Mouse (Mus musculus): ENCODE measurements around the gene Man2a1.

Man2a1 gene

DNA sequence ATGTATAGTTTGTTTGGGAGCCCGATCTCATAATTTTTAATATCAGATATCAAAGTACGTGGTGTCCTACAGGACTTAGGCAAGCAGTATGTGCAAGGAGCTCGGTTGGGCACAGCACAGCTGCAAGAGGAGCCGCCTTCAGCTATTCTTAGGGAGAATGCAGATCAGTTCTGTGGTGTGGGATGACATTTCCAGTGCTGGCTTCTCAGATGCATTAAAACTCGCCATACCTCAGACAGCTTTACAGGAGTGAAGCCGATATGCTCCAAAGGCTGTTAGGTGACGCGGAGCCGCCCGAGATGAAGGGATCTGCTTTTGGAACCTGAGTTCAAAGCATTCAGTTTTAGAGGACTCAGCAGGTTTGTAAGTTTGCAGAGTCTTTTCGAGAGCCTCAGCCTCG lies 30.0 kb downstream of the Man2a1 start:
- DNase-seq (ENCODE audit: low spot score): no peak

DNA sequence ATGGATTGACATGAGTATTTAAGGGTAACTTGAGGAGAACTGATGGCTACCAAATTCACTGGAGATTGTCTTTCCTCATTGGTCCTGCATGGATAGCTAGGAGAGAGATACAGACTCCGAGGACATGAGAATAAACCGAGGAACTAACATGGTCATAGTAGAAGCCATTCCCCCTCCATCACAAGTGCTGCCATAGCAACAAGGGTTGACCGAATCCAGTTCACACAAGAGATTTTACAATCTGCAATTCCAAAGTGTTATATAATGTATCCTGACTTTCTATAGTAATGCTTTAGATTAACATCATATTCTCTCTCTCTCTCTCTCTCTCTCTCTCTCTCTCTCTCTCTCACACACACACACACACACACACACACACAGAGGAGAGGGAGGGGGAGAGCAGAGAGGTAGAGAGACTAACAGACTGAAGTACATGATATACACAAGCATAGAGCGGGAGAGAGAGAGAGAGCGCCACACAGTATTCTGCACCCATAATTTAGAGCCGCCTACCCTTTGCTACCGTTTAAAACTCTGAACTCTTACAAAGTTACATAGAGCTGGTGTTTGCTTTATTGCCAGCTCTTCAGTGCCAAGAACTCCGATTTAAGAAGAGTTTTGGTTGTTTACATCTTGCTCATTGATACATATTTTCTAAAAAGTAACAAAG lies 37.5 kb downstream of the Man2a1 start:
- DNase-seq (ENCODE audit: low spot score): no peak

DNA sequence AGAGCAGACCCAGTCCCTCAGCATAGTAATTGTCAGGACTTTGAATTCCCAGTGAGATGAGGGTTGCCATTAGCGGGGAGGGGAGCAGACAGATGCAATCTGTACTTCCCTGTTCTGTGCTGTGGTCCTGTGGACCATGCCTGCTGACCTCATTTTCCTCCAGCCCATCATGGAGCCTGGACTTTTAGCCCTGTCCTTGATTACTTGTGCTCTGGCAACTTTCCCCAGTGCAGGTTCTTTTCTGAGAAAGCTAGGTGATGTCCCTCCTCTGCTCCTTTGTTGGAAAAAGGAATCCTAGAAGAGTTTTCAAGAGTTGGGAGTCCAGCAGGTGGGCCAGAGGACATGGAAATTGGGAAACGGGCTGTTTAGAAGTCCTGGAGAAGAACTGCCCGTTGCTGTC lies 40.8 kb downstream of the Man2a1 start:
- no peak for DNase-seq (ENCODE audit: low spot score)

GRCm38 (mm10) chr17:64643644-64644043 lies 43.1 kb downstream of the Man2a1 start:
- no peak for DNase-seq (ENCODE audit: low spot score)

DNA sequence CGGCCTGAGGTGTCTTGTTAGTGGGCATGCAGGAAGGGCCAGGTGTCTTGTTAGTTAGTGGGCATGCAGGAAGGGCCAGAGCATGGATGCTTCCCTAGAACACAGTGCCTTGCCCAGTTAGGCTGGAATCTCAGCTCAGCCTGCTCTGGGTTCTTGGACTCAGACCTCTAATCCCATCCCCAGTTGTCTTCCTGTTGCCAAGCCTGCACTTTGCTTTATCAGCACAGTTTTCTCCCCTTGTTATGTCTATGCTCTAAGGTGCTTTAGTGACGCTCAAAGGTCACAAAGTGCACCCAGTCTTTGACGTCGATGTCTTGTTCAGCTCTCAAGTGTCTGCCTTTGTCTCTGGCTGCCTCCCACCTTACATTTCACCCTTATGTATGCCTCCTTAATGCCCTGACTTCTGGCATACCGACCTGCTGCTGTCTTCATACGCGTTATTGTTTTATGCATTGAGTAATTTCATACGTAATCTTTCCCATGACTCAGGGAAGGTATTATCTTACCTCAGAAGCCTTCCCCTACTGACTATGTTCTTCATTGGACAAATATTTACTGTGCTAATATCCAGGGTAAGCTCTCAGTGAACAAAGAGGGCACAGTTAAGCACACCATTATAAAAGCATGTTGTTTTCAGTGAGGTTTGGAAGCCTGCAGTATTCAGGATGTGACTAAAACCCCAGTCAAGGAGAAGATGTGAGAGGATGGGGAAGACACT lies 44.5 kb downstream of the Man2a1 start:
- DNase-seq (ENCODE audit: low spot score): no peak

DNA sequence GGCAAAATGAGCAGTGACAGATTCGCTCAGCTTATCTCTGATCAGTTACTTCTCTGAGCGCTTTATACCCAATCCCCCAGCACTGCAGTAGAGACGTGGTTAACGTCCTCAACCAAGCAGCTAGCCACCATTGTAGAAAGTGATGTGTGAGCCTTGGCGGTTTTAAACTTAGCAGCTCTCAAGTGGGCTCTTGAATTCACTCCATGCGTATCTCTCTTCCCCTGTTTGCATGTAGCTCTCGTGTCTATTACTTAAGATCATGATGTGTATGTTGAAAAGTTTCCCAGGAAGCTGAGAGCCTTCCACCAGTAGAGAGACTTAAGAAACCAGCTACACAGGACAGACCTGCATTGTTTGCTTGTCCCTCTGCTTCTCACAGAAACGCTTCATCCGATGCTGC lies 46.9 kb downstream of the Man2a1 start:
- DNase-seq (ENCODE audit: low spot score): no peak

DNA sequence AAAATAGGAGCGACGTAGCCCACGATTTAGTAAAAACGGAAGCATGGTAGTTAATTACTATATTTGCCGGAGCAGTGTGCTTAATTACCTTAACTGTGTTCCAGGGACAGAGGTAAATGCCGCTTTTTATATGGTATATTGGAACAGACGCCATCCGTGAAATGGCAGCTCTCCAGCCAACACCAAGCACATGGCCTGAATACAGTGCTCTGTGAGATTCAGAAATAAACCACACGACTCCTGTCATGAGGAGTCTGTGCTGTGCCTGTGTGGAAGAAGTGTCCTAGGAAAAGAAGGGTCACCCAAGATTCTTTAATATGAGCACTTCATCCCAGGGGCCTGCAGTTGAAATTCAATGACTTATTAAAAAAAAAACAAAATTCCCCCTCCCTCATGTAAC lies 50.2 kb downstream of the Man2a1 start:
- DNase-seq (ENCODE audit: low spot score): no peak

DNA sequence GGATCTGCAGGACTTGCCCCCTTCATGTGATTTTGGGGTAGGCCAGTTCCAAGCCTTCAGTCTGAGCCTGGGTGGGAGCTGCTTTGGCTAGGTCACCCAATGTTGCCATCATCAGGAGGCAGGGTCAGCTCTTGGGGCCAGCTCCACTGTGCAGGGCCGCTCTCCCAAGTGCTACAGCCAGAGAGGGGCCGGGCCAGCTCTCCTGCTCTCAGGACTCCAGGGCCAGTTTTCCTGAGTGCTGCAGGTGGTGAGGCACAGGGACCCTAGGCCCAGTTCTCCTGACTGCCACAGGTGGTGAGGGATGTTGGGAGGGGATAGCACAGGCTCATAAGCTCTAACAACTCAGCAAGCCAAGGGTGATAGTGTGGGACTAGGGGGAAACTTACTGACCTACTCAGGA lies 53.1 kb downstream of the Man2a1 start:
- no peak for DNase-seq (ENCODE audit: low spot score)

GRCm38 (mm10) chr17:64659682-64660081 lies 59.1 kb downstream of the Man2a1 start:
- no peak for DNase-seq (ENCODE audit: low spot score)

GRCm38 (mm10) chr17:64666518-64666917 lies 66.0 kb downstream of the Man2a1 start:
- no peak for DNase-seq (ENCODE audit: low spot score)

DNA sequence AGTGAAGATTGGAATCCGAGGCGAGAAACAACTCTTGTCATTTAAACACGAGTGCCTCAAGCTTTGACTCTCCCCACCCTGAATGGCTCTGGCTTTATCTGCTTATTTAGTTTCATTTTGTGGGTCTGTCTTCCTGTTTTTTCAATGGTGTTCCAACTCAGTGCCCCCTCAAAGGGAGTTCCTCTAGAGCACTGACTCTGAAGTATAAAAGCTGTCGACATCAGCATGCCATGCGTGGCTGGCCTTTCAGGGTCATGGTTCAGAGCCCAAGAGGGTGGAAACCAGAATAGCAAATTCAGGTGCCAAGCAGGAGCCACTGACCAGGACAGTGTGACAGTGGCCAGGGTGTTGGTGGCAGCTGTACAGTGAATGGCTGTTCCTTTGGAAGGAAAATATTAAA lies 68.0 kb downstream of the Man2a1 start:
- DNase-seq (ENCODE audit: low spot score): no peak

- no peak for DNase-seq (ENCODE audit: low spot score)
Observed at GRCm38 (mm10) chr17:64674401-64674800, 73.9 kb downstream of the Man2a1 start.

- DNase-seq (ENCODE audit: low spot score): no peak
Observed at GRCm38 (mm10) chr17:64674980-64675379, 74.4 kb downstream of the Man2a1 start.

- no peak for DNase-seq (ENCODE audit: low spot score)
Observed at GRCm38 (mm10) chr17:64676735-64677469, 76.4 kb downstream of the Man2a1 start.

GRCm38 (mm10) chr17:64681461-64681860 lies 80.9 kb downstream of the Man2a1 start:
- no peak for DNase-seq (ENCODE audit: low spot score)

- no peak for DNase-seq (ENCODE audit: low spot score)
Observed at GRCm38 (mm10) chr17:64681927-64682326, 81.4 kb downstream of the Man2a1 start.

- DNase-seq (ENCODE audit: low spot score): no peak
Observed at GRCm38 (mm10) chr17:64684088-64684487, 83.6 kb downstream of the Man2a1 start.

DNA sequence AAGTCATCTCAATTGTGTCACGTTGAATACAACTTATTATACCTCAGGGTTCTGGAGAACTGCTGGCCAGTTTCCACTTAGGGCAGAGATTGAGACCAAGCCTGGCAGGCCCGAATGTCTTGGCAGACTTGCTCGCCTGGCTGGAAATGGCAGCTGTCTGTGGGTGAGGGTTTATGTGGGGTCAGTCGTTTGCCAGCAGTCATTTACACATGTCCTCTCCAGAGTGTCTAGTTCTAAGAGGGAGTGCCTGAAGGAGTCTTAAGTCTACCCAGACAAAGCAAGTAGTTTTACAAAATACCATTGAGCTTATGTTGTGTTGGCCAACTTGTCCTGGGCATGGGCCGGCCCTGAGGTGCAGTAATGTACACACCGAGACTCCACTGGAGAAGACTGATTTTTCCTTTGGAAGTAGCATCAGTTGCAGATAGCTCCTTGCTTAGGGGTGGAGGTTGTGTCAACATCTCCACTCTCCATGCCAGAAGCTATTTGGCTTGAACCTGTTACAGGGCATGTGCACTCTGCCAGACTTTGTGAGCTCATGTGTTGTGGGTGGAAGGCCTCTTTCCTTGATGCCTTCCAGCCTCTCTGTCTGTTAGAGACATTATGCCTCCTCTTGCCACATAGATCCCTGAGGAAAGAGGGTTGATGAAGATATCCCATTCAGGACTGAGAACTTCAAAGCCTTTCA lies 84.8 kb downstream of the Man2a1 start:
- no peak for DNase-seq (ENCODE audit: low spot score)

- no peak for DNase-seq (ENCODE audit: low spot score)
Observed at GRCm38 (mm10) chr17:64689614-64690013, 89.1 kb downstream of the Man2a1 start.

DNA sequence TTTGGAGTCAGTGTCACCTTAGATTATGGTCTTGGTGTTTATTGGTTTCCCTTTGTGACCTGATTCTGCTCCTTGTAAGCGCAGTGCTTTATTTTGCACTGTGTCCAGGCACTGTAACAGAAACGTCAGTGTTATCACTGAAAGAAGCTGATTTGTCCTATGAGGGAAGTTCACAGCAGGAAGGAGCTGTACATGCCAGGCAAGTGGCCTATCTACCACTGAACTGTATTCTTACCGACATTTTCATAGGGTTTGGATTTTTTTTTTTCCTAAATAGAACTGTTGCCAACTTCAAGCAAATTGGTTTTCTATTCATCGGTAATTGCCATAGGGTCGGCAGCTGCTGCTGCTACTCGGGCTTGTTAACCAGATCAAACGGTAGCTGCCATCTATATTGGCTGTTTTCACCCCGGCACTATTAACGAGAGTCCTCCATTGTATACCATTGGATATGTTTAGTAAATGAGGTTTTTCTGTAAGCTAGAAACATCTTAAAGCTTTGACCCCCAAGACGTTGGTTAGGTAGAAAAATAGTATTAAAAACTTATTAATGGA lies 96.8 kb downstream of the Man2a1 start:
- no peak for DNase-seq (ENCODE audit: low spot score)

- DNase-seq (ENCODE audit: low spot score): no peak
Observed at GRCm38 (mm10) chr17:64698516-64698915, 98.0 kb downstream of the Man2a1 start.

DNA sequence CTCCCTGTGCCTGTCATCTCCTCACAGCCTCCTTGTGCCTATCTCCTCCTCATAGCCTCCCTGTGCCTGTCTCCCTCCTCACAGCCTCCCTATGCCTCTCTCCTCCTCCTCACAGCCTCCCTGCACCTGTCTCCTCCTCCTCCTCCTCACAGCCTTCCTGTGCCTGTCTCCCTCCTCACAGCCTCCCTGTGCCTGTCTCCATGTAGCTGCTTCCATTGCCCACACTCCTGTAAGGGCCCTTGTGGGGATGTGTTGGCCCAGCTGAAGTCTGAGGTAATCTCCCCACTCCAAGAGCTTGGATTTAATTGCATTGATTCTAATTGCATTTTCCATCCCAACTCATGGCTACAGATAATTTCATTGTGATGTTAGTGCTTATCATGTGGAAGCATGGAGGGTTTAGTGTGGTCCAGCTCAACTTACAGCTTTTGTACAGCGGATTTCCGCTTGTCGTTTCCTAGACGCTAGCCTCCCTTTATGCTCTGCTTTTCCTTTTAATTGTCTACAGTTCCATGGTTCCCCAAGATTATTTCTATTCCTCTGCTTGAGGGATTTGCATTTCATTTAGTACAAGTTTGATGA lies 103.2 kb downstream of the Man2a1 start:
- DNase-seq (ENCODE audit: low spot score): no peak
